Mouse (Mus musculus): ENCODE measurements at regions not wholly inside any gene's neighbourhood (a gene's known extent, or its start where the extent isn't known, plus 50 kb on each side); places are given as distances from the start of the nearest gene placed in this dataset.
A peak's percentile ranks its signal among the peaks of the same experiment; 100 is the strongest.

DNA sequence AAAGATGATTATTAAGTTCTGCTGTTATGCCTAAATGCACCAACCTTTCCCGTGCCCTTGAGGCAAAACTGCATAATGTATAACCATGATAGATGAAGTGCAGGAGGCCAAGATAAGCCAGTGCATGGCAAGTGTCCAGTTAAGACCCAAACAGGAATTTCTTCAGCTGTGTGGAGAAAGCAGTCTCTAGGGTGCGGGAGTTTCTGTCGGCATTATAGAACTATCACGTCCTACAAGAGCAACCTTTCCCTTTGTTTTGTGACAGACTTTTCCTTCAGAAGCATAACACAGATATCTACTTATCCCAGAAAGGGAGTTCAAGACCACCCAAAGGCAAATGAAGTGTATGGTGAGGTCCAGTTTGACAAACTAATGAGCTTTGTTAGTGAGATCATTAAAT lies 560.1 kb upstream of the Cdh18 start:
- no peak for DNase-seq (ENCODE audit: inconsistent ontology term)

DNA sequence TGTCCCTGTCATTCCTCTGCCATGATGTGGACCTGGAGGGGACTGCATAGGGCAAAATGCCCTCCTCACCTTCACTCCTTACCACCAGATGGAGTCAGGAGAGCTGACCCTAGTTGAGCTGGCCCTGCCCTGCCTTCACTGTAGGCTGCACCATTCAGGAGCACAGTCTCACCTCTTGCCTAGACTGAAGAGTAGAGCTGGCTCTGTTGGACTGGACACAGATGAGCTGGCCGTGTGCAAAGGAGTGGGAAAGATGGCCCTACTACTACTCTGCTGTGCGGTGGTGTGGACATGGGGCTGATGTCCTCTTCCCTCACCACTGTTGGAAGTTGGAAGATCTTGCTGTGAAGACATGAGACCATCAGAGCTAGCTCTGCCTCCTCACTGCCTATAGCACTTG lies 555.5 kb upstream of the Cdh18 start:
- DNase-seq (ENCODE audit: inconsistent ontology term): no peak

DNA sequence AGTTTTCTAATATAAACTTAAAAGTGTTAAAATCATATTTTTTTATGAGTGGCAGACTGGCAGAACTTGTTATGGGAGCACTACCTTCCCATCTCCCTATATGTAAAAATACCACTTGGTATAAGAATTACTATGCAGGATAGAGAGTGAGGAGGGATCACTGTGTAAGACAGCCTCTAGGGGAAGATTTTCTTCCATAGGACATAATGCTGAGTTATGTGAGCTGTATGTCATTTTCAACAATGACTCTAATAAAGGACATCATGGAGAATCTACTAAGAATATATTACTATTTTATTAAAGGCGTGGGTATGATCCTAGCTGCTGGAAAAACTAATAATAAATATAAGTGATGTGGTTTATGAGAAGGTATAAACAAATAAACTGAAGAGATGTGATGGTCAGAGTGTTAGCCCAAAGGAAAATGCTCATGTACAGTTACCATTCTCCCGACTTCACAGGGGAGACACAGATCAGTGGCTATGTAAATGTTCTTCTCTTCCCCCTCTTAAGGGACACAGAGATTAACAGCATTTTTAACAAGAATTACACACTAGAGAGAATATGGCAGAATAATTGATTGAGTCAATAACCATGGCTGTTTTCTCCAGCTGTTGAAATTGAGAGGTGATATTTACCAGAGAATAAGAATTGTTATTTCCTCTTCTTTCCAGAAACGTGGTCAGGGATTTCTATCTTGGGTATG lies 553.5 kb upstream of the Cdh18 start:
- DNase-seq (ENCODE audit: inconsistent ontology term): no peak

DNA sequence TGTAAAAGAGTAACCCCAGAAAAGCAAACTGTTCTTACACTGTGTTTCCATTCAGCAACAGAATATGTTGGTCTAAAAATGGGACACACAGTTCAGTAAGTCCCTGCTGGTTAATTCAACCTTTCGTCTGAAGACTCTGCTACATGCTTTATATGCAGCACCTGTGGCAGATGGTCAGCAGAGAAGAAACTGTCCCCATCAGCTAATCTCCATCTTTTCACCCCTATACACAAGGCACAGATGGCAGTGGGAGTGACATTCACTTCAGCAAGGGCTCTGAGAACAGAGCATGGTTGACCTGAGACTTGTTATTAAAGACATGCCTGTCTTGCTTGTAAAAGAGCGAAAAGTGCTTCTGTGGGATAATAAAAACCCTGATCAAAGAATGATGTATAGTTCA lies 528.8 kb upstream of the Cdh18 start:
- no peak for DNase-seq (ENCODE audit: inconsistent ontology term)

DNA sequence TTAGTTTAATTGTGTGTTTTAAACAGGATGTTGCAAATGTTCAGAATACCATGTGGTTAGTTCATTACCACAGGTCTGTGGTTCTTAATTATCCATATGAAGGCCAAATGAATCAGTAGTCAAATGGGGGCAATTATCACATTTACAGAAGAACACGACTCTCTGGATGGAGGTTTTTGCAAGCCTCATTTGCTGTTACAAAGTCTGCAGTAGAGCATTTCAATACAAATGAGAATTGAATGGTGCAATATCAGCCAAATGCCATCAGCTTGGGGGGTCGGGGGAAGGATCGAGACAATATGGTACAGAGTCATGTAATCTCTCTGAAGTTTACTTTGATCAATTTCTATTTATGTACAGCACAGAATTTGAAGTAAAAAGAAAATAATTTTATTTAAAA lies 518.6 kb upstream of the Cdh18 start:
- DNase-seq (ENCODE audit: inconsistent ontology term): no peak

DNA sequence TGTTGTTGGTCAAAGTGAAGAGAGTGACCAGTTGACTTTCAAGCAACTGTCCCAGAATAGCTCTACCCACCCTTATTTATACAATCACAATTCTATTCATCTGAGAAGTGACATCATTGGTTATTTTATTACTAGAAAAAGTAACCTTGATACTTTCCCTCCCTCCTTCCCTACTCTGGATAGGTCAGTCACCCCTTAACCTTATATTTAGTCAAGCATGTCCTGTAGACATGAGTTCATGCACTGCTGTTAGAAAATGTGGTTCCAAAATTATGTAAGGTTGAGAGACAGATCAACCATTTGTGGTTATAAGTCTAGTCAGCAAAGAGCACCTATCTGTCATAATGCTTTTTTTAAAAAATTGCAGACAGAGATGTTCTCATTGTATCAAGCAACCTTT lies 502.4 kb upstream of the Cdh18 start:
- DNase-seq (ENCODE audit: inconsistent ontology term): no peak

DNA sequence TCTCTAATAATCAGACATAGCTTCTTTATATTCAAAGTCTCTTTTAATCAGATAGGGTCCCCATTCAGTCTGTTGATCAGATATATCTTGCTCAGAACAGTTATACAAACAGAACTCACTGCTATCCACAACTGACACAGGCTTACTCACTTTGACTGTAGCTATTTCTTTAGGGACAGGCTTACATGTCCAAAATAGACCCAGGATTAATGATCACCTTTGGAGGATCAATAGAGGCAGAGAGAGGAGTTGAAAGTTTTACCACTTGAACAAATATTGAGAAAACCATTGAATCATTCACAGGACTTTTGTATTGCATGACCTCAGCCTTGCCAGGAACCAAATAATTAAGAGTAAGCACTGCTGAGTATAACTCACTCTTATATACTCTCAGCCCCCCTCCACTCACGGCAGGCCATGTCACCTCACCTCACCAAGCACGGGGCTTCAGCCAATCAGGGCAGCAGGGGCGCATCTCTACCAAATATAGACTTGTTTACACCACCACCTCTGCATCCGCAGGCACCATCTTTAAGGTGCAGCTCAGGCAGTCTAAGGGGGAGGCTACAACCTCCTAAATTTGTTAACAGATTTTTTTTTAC lies 501.8 kb upstream of the Cdh18 start:
- DNase-seq (ENCODE audit: inconsistent ontology term): no peak

DNA sequence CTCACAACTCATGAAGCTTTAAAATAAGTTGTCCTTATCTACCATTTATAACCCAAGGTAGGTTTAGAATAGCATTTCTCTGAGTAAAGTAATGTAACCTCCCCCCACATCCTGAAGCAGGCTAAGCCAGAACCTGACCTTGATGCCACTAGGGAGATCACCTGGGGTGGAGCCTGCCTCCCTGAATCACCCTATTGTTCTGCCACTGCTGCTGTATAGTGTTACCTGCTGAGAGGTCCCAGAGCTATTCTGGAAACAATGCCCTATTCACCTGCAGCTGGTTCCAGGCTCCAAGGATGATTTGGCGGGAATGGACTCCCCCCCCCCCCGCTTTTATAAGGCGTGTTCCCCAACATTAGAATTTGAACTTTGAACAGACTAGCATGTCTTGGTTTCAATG lies 462.0 kb upstream of the Cdh18 start:
- DNase-seq (ENCODE audit: inconsistent ontology term): no peak

DNA sequence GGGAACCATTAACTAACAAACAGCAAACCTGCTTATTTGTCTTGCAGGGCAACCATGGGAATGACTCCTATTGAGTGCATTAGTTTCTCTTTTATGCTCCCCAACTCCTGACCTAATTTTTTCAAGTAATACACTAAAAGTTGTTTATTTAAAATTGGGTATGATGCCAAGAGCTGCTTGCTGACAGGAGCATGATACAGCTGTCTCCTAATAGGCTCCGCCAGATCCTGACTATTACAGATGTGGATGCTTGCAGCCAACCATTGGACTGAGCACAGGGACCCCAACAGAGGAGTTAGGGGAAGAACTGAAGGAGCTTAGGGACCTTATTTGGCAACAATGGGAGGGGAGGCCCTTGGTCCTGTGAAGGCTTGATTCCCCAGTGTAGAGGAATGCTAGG lies 427.1 kb upstream of the Cdh18 start:
- no peak for DNase-seq (ENCODE audit: inconsistent ontology term)

DNA sequence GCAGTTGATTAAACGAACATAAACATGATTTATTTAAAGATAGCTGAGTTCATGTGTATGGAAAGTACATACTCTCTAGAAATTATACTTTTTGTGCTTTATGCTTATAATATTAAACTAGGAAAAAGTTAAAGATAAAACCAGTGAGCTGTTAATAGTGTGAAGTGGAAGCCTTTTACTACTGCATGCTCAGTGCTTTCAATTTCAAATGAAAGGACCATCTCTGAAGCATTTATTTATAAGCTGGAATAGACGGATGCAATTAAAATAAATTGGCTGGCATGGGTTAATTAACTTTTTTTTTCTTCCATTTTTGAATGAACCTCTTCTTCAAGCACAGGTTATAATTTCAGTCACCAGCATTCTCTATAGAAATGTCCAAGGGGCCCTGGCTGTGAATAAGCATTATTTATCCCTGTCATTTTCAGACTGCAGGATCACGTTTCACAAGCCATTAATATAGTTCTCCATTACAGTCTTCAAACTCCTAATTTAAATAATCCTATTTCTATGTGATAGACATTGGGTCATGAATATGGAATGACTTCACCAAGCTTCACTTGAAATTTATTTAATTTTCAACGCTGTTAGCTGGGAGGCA lies 396.8 kb upstream of the Cdh18 start:
- DNase-seq (ENCODE audit: inconsistent ontology term): no peak

DNA sequence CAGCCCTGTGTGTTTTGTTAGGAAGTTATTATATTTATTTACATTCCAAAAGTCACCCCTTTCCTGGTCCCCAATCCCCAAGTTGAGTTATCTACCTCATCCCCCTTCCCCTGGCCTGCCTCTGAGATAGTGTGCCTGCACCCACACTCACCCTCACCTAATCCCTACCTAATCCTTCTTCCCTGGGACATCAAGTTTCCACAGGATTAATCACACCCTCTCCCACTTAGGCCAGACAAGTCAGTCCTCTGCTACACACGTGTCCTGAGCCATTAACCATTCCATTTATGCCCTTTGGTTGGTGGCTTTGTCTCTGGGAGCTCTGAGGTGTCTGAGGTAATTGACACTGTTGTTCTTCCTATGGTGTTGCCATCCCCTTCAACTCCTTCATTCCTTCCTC lies 396.1 kb upstream of the Cdh18 start:
- DNase-seq (ENCODE audit: inconsistent ontology term): no peak

DNA sequence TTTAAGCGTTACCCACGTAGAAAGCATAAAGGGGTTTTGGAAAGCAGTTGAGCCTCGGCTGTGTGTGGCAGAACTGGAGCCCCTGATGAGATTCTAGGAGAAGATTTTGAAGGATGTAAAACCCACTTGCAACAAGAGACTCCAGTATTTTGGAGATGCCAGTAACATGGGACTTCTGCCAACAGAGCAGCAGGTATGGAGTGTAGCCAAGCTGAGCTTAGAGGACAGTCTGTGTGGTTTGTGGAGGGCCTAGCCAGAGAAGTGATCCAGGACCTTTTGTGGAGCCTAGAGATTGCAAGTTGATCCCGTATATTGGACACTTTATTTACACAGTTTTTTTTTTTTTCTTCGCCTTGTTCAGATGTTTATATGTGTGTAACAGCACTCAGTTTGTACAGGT lies 378.5 kb upstream of the Cdh18 start:
- DNase-seq (ENCODE audit: inconsistent ontology term): peak; percentile 18

DNA sequence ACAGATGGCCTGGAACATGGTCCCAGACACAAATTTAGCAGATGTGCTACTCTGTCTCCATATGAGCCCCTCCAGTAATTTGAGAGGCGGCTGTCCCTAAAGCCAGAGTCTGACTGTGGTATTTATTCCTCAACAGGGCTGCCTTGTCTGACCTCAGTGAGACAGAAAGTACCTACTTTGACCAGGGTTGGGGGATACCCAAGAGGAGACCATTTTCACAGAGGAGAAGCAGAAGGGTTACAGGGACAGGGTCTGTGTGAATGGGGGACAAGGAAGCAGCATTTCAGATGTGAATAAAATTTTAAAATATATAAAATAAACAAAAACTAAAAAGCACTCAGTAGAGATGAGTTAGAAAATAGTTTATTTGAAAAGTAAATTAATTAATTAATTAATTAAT lies 339.8 kb upstream of the Cdh18 start:
- DNase-seq (ENCODE audit: inconsistent ontology term): no peak

DNA sequence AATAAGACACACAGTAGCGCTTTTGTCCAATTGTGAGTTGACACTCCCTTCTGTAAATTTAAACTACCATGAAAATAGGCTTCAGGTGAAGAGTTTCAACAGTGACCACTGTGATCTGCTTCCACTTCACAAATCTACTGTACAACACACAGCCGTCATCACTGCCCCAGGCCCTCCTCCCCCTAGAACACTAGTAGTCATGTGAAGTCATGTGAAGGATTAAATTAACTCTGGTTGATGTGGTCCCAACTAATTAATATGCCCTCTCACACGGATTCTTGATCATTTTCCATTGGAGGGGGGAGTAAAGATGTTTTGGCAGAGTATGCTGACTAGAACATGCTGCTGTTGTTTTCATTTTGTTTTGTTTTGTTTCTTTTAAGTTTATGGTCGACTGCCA lies 316.2 kb upstream of the Cdh18 start:
- DNase-seq (ENCODE audit: inconsistent ontology term): peak; percentile 75

DNA sequence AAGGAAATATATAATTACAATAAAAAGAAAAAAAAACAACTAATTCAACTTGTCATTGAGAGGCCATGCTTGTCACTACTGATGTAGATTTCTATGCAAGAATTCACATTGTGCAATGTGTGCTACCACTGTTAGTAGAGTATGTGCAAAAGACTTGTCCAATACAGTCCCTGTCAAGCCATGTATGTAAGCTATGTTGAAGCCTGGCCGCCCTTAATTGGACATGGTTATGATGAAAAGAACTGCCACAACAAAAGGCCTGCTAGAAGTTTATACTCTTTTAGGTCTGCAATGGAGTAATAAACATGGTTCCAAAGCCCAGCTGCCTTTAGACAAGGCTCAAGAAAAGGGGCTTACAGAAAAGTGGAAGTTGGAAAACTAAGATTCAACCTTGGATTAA lies 267.9 kb upstream of the Cdh18 start:
- DNase-seq (ENCODE audit: inconsistent ontology term): no peak

DNA sequence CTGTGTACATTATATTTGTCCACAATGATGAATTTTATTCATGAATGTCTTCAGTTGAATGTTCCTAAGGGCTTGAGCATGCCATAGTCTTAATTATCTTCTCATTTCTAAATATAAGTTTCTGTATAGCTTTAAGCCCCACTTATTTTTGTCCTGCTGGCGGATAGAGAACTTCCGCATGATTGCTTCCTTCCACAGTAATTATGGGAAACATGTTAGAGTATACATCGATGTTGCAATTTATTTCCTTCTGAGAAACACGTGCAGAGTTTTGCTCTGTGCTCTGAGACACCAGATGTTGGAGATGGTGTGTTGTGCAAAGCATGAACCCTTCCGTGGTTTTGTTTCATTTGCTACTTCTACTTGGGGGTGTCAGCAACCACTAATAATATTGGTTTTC lies 237.8 kb upstream of the Cdh18 start:
- DNase-seq (ENCODE audit: inconsistent ontology term): no peak

DNA sequence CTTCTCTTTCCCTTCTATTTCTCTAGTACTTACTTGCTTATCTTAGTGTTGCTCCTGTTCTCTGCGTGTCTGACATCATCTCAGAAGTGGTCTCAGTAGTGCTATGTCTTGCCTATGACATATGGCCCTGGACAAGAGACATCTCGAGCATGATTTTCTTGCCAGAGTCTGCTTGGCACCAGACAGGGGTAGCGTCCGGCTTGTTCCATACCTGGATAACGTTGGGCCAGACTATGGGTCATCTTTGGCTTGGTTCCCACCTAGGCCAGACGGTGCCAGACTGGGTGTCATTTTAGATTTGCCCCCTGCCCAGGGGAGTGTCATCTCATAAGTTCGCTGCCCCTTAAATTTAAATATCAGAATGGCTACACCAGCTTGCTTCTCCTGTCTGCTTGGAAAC lies 229.8 kb upstream of the Cdh18 start:
- DNase-seq (ENCODE audit: inconsistent ontology term): no peak

DNA sequence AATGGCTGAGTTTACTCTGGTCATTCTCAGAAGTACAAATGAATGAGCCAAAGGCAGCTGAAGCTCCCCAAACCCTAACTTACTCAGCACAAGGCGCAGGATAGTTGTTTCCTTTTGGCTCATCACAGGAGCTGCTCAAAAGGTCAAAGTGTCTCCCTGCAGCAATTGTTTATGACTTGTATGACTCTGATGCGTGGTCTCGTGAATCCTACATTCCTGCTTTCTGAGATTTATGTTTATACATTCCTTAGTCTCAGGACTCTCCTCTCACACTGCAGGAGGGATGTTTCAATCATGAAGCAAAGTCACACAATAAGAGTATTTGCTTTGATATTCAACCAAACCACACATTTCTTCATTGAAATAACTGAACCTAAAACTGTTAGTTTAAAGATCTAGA lies 209.9 kb upstream of the Cdh18 start:
- peak; percentile 3 for DNase-seq (ENCODE audit: inconsistent ontology term)

DNA sequence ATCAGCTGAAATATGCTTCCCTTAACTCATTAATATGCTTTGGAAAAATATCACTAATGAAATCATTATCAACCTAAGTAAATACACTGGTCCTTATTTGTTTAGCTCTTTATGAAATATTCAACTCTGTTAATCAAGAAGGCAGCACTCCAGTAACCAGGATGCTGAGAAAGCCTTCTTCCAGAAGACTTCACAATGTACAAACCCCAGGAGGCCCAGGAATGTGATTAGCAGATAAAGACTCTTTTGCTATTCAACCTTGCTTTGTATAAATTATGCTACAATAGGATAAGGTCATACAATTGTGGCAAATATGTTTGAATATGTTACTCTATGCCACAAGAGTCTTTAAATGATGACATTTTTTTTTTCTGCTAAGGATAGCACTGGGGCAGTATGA lies 204.5 kb upstream of the Cdh18 start:
- DNase-seq (ENCODE audit: inconsistent ontology term): no peak

DNA sequence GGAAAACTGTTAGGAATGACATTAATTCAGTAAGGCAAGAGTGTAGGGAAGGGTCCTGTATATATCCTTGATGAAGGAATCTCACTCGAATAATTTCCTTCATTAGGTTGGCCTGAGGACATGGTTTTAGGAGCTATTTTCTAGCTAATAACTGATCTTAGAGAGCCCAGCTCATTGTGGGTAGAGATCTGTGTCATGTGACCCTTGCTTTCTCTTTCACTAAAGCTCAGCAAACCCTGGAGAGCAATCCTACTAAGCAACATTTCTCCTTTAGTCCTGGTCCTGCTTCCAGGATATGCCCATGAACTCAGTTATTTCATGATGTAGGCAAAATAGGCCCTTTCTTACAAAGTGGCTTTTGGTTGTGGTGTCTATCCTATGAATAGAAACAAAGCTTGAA lies 197.3 kb upstream of the Cdh18 start:
- no peak for DNase-seq (ENCODE audit: inconsistent ontology term)
